Mouse (Mus musculus): ENCODE data around the gene Lrrc8c. TPM values are rescaled to one million over a fixed set of nuclear protein-coding genes. Genes with fewer than 3 reads are reported as not detected.

Gene Lrrc8c
- total RNA-seq, 2 experiments from 2014 or later: 55.5 to 58.8 TPM

DNA sequence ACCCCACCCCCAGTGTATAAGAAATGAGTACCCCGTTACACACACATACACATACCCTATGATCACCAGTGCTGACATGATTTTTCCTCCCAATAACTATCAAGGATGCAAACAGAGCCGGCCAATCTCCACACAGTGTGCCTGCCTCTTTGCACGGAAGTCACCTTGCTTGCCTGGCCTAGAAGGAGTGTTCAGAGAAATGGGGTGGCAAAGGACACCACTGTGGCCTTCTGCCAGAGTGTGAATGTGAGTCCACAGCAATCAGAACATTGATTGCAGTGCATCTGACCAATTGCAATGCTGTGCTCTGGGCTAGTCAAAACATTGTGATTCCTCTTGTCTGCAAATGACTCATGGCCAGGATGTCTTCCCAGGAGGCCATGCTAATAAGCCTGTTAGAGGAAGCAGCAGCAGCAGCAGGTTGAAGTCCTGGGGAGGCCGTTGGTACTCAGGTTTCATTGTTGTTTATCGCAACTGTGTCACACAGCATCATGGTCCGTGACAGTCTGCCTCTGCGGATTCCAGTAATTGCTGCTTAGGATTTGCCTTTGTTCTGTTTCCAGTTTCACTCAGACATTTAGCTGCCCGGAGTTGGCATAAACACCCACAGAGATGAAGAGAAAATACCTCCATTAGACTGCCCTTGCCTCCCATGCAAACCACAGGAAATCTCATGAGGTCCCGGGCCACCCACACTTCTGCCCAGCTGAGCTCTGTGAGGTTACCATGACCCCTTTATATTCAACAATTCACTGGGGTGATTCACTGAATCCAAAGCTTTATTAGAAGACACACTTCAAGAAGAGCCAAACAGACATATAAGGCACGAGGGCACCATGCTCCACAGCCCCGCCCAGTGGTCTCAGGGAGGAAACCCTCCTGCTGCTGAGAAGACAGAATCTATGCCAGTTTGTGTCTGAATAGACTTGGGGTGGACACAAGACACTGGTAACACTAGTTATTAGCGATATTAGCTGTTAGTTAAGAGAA is 18.8 kb upstream of the Lrrc8c start:
- intact Hi-C loops (cut with DNase I): no loop called here
- no peak for DNase-seq

DNA sequence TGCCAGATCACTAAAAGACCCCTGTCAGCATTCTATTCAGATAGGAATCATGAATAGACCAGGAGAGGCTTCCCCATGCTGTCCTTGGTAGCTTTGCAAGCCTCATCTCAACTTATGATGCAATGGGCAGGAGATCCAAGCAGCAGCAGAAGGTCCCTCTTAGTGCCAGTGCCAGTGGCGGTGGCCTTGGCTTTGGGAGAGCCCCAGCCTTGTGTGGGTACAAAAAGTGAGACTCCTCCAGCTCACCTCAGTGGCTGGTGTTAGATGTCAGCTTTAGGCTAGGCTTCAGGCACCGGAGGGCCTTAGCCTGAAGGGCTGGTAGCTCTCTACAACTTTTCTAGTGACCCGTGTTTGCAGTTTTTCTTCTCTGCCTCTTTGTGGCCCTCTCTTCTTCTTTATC is 18.1 kb upstream of the Lrrc8c start:
- no peak for DNase-seq
- intact Hi-C loops (cut with DNase I): no loop called here

DNA sequence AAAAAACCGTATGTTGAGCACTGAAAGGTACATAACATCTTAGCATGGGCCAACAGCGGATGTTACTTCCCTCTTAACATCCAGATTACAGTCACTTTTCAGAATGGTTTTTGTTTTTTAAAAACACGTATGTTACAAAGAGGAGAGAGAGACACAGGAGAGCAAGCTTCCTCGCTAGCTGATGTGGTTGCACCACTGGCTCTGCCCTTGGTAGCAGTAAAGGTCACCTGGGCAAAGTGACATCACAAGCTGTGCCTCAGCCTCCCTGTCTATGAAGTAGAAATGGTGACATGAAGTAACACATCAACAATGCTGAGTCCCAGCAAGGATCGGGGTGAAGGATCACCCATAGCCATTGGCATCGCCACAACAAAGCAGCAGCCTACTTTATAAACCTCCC is 10.4 kb upstream of the Lrrc8c start:
- DNase-seq: no peak
- intact Hi-C loops (cut with DNase I): no loop called here

DNA sequence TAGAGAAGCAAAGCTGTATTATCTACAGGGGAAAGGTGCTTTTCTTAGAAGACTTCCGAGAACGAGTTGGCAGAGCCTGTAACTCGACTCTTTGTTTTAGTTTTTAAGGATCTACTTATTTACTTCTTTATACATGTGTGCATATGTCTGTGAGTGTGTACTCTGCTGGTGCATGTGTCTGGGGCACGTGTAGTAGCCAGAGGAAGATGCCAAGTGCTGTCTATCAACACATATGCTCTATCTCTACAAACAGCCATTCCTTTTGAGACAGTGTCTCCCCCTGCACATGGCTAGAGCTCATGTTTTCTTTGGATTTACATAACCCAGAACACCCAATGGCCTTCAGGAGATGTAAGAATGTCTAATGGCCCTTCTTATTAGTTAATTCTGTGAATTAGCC is 6.9 kb upstream of the Lrrc8c start:
- intact Hi-C loops (cut with DNase I): no loop called here
- DNase-seq: no peak

DNA sequence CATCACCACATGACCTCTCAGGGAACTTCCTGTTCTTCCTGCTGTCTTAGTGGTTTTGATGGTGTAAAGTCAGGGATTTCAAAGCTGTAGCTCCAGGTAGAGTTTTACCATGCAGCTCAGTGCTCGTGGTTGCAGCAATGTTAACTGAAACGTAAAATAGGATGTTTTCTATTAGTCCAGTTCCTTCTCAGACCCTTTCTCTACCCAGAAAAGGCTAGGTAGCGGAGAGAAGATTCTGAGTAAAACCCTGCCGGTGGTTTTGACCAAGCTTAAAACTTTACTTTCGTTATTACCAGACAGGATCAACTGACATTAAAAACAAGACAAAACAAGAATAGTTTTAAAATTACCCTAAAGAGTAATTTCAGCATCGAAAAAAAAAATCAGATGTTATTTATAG is 3.7 kb upstream of the Lrrc8c start:
- DNase-seq: no peak
- intact Hi-C loops (cut with DNase I): no loop called here

DNA sequence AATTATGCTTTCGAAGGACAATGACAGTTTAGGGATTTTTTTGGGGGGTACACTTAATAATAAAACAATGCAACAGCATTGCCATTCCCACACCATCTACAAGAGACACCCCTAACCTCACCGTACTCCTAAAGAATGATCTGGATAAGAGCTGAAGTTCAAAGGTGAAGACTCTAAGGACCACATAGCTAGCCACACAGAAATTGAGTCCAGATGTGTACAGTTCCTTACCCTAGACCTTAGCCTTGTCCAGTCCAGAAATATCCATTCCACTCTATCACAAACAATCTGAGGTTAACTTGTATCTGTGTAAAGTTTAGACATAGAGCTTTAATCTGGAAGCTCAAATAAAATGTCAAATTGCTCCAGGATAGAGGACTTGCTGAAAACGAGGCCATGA is 2.9 kb upstream of the Lrrc8c start:
- no peak for DNase-seq
- intact Hi-C loops (cut with DNase I): no loop called here

DNA sequence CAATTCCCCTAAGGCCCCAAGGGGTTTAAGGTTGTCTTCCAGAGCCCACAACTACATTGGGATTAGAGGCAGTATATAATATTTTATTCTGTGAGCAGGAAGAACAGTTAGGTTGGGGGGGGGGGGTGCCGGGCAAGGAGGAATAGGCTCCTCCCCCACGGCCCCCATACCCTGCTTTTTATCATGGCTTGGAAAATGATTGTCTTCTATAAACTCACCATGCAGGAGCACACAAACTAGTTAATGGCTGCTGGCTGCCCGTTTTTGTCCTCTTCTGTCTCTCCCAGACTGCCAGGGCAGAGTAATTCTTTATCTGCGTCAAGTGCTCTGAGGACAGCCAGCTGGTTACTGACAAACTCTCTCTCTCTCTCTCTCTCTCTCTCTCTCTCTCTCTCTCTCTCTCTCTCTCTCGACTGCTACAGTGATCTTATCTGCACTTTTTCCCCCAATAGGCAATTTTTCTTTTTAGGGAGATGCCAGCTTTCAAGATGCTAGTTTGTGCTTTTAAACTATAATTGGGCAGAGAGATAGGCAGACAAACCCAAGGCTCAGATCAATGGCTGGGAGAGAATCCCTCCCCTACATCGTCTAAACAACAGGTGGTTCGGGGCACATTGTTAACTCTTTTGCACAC is 1.1 kb upstream of the Lrrc8c start:
- intact Hi-C loops (cut with DNase I): loop anchor here (2.0 kb wide), 3 partner anchors 19 to 351 kb away; no protein-coding TSS in a partner anchor
- peak; percentile 32 to 52 for DNase-seq

DNA sequence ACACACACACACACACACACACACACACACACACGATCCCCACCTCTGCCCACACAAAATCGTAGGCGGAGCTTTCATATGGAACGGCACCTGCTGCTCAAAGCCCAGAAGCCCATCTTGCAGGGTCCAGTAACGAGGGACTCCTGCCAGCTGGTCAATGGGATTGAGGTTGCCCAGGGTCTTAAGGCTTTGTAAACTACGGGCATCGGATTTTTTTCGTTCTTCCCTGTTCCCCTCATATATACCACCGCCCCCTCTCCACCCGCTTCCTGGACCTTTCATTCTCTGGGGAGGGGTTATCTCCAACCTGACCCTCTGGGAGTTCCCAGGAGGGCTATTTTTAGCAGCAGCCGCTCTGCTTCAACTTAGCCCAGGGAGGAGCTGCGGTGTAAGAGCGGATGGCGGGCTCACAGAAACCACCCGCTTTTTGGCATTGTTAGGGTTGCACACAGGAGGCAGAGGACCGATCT is 527 bp upstream of the Lrrc8c start:
- intact Hi-C loops (cut with DNase I): loop anchor here (1.0 to 2.0 kb wide), 4 partner anchors 20 to 350 kb away; no protein-coding TSS in a partner anchor
- DNase-seq: no peak

DNA sequence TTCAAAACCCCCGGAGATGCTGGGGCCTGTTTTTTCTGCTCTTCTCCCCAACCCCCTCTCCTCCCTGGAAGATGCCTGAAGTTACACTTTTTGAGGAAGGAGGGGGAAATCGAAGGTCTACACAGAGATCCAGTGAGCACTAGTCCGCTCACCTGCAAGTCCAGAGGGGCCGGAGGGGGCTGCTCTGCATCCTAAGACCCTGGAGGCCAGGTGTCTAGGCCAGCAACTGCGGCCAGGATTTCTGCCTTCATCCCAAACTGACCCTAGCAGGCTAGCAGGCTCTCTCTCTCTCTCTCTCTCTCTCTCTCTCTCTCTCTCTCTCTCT is 750 bp downstream of the Lrrc8c start:
- intact Hi-C loops (cut with DNase I): loop anchor here (1.0 to 2.0 kb wide), 4 partner anchors 21 to 349 kb away; no protein-coding TSS in a partner anchor
- DNase-seq: no peak

DNA sequence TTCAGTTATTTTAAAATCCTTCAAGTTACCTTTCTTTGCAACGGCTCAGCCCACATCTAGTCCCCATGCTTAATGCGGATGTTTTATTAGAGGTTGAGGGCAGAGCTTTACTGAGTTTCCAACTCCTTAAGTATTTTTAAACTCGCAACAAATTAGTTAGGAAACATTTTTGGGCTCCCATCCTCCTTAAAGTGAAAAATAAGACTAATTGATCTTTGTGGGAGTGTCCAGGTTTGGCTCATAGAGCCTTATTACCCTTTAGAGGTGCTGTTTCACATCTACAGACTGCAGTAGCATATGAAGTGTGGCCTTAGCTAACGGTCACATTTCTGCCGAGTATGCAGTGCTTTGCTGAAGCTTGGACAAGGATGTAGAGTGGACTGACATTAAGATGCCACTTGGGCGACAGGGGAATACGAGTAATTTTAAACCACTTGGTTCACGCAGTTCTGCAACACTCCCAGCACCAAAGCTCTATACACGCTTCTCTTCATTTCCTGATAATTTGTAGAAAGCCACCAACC is 1.3 kb downstream of the Lrrc8c start:
- intact Hi-C loops (cut with DNase I): no loop called here
- DNase-seq: peak in 1 of 2 experiments; percentile 24

DNA sequence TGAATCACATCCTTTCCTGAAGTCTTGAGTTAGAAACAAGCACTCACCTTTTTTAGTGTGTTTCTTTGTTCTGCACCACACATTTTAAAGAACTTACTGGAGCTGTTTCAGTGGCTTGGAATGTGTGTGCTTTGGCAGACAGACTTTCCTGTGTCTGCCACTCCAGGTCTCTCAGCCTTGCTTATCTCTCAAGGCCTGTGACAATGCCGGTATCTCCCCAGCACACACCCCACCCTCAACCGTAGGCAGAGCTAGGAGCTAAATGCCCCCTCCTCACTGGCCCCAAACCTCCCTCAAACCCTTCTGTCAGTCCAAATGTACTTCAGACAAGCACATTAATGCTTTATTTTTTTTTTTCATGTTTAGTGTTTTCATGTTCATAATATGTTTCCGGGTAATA is 4.3 kb downstream of the Lrrc8c start:
- intact Hi-C loops (cut with DNase I): no loop called here
- DNase-seq: peak in 1 of 2 experiments; percentile 22

DNA sequence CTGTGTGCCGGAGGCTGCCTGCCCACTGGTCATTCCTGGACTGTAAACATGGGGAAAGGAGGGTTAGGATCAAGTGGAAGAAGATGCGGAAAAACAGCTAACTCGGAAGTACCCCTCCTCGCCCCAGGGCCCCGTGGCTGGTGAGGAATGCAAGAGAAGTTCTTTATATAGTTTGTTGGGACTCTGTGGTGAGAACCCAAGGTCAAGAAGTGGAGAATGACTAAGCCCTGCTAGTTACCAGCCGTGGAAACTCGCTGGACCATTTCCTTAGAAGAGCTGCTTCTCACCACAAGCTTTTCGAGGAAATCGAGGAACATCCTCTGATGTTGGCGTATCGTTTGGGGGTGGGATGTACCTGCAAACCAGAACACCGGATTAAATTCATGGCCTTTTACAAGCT is 5.8 kb downstream of the Lrrc8c start:
- intact Hi-C loops (cut with DNase I): no loop called here
- no peak for DNase-seq

DNA sequence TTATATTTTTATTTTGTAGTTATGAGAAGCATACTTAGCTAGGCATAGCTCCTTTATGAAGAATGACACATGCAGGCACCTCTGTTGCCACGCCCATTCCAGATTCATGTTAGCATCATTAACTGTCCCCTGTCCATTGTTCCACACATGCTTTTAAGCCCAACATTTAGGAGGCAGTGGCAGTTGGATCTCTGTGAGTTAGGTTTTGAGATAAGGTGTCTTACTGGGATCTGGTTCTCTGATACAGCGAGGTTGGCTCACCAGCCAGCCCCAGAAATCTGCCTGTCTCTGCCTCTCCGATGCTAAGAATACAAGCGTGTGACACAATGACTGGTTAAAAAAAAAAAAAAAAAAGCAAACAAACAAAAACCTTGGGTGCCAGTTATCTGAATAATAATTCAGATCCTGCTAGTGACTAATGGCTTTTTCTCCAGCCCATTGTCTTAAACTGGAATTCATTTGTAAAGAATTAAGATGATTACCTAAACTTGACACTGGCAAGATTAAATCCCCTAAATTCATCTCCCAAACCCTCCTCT is 7.0 kb downstream of the Lrrc8c start:
- no peak for DNase-seq
- intact Hi-C loops (cut with DNase I): no loop called here

DNA sequence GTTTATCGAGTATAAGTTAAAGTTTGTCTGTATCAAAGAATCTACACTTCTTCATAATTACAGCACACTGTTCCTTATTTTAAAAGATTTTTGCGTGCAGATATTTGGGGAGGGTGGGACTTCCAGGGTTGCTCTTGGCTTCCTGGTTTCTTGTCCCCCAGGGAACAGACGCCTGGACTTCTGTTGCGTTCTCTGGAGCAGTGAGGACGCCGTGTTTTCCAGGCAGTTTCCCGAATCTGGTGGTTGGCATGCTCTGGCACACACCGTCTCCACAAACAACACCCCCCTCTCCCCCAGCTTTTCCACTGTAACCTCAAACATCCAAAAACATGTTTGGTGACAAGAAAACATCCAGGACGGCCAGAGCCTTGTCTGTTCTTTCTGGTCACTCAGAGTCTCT is 7.6 kb downstream of the Lrrc8c start:
- intact Hi-C loops (cut with DNase I): no loop called here
- peak in 1 of 2 experiments; percentile 20 for DNase-seq

DNA sequence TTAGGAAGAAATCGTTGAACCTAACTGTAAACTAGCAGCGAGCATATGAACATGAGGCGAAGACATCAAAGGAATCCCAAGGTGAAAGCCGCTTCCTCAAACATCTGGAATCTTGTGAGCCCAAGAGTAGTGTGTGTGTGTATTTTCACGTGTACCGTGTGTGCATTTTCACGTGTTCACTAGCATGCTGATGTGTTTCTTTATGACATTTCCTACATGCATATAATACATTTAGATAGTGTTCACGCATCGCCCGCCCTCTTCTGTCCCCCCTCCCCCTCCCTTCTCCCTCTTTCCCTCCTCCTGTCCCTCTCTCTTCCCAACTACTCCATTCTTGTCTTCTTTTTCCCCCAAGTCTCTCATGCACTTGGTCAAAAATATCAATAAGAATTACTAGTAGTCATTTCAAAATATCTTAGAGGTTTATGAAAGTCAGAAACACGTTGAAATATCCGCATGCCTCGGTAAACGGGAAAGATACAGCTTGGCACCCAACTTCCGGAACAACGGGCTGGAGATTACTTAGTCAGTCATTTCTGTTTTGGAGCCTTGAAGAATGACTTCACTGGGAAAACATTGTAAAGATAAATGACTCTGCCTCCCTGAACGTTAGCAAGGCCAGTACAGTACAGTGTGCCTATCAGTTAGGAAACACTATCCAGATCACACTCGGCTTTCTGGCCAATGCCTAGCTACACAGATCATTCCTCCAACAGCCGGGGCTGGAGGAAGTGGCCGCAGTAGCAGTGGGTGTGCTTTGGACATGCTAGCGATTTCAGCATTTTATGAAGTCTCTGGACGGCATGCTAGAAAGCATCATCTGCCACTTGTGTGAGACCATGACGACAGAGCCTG is 8.5 kb downstream of the Lrrc8c start:
- intact Hi-C loops (cut with DNase I): no loop called here

DNA sequence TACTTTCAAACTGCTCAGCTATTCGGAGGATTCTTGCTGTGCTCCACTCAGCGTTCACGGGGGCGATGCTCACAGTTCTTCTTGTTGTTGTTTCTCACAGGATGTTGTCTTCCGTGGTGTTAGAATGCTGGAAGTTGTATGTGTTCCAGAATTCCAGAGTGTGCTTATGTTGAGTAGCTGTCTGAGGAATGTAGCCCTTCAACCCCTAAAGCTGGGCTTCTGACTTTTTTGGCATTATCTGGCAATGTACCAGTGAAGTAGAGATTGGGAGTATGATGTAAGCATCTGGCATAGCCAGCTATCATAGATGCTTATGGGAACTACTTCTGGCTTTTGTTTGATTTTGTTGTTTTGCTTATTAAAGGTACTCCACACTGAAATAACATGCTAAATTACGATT is 11.4 kb downstream of the Lrrc8c start:
- DNase-seq: peak; percentile 22 to 25
- intact Hi-C loops (cut with DNase I): no loop called here

More for the DNA sequence above, 8.5 kb downstream of the Lrrc8c start:
- peak; percentile 61 for DNase-seq

DNA sequence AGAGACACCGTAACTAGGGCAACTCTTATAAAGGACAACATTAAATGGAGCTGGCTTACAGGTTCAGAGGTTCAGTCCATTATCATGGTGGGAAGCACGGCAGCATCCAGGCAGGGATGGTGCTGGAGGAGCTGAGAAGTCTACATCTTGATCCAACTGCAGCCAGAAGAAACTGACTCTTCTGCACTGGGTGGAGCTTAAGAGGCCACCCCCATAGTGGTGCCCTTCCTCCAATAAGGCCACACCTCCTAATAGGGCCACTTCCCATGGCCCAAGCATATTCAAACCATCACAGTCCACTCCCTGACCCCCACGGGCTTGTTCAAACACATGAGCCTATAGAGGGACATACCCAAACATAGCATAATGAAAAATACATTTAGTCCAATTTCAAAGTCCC is 16.0 kb downstream of the Lrrc8c start:
- intact Hi-C loops (cut with DNase I): no loop called here
- DNase-seq: no peak

DNA sequence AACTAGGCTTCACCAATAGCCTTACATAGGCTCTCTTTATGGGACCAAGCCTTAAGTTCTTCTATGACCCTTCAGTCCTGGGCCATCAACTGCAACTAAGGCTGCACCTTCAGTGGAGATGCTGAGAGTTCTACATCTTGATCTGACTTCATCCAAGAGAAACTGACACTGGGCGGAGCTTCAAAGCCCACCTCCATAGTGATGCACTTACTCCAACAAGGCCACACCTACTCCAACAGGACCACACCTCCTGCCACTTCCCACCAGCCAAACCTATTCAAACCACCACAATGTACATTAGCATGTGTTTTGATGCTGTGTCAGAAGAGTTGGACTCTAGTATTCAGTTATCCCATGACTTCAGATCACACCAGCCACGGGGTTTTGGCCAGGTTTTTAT is 17.0 kb downstream of the Lrrc8c start:
- intact Hi-C loops (cut with DNase I): no loop called here
- no peak for DNase-seq

DNA sequence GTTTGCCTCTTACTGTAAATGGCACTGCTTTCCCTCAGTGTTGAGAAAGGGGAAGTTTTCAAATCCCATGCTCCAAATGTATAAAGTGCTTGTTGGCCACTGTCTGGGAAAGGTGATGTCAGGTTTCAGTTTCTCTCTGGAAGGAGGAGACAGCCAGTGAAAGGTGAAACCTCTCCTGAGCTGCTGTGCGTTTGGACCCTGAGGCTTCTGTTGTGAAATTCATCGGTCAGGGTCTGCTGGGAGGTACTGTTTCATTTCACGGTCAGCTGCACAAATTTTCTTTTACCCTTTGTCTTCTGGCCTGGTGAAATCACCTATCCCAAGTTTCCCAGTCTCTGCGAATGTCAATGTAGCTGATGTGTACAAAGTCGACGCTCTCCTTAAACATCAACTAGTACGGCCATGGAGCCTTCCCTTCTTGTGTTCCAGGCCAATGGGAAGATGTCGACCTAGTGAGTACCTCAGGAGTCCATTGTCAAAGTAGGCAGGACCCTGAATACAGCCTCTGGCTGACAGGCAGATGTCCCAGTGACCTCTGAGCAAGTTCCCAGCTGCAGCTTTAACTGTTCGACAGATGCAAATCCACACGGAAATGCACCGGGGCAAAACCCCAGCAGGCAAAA is 18.0 kb downstream of the Lrrc8c start:
- DNase-seq: no peak
- intact Hi-C loops (cut with DNase I): no loop called here

DNA sequence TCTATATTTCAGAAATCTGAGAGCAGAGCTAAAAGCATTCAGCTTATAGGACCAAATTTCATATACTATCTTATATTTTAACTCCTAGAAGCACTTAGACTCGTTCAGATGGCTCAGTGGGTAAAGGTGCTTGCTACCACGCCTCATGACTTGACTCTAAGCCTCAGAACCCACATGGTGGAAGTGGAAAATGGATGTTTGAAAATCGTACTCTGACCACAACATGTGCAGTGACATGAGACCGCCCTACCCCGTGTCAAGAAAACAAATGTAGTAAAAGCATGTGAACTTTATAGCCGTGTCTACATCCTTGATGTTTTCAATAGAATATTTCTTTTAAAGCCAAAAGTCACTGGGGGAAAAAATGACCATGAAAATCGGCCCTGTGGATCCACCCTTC is 21.9 kb downstream of the Lrrc8c start:
- no peak for DNase-seq
- intact Hi-C loops (cut with DNase I): no loop called here

Measured in heart, postnatal 10 days (tissue).